Mouse (Mus musculus) forelimb bud, embryonic 11.5 days (tissue): ENCODE results near the gene Dkk2.
A peak's percentile ranks its signal among the peaks of the same experiment; 100 is the strongest.
"Not testable (repeated sequence)": the region's sequence is repeated elsewhere in the genome, so short reads cannot be mapped to it uniquely, and the experiment has no call there.

Experiments
- DNase-seq: peaks from one replicate; pipeline ENCODE4 v3.0.0-alpha.2; 2012; ENCODE audit warnings: low read depth, low spot score

Gene Dkk2

GRCm38 (mm10) chr3:132085112-132085822 is at the start of gene Dkk2:
Gene Dkk2, plus strand, starts transcription at chr3:132085292.
- DNase-seq, result peak; percentile 53

GRCm38 (mm10) chr3:132036704-132037103 is 48.4 kb upstream of the Dkk2 start:
- DNase-seq, result no peak

GRCm38 (mm10) chr3:132037670-132038069 is 47.4 kb upstream of the Dkk2 start:
- no peak for DNase-seq

GRCm38 (mm10) chr3:132040066-132040465 is 45.0 kb upstream of the Dkk2 start:
- no peak for DNase-seq

GRCm38 (mm10) chr3:132050884-132051457 is 34.1 kb upstream of the Dkk2 start:
- no peak for DNase-seq

- DNase-seq, result not testable (repeated sequence)
These were observed 22.3 kb upstream of the Dkk2 start for GRCm38 (mm10) chr3:132062816-132063215.

GRCm38 (mm10) chr3:132063374-132063773 is 21.7 kb upstream of the Dkk2 start:
- DNase-seq, result no peak

GRCm38 (mm10) chr3:132063966-132064365 is 21.1 kb upstream of the Dkk2 start:
- DNase-seq, result no peak

- DNase-seq, result no peak
These were observed 20.2 kb upstream of the Dkk2 start for GRCm38 (mm10) chr3:132064920-132065319.

GRCm38 (mm10) chr3:132070949-132071348 is 14.1 kb upstream of the Dkk2 start:
- no peak for DNase-seq

GRCm38 (mm10) chr3:132084018-132084417 is 1.1 kb upstream of the Dkk2 start:
- DNase-seq, result peak; percentile 71

- DNase-seq, result no peak
These were observed 412 bp upstream of the Dkk2 start for GRCm38 (mm10) chr3:132084680-132085079.

- DNase-seq, result peak; percentile 19
These were observed 795 bp downstream of the Dkk2 start for GRCm38 (mm10) chr3:132085823-132086350.

GRCm38 (mm10) chr3:132086461-132086860 is 1.4 kb downstream of the Dkk2 start:
- no peak for DNase-seq

- peak; percentile 63 for DNase-seq
These were observed 2.0 kb downstream of the Dkk2 start for GRCm38 (mm10) chr3:132087011-132087486.

- DNase-seq, result no peak
These were observed 7.9 kb downstream of the Dkk2 start for GRCm38 (mm10) chr3:132092983-132093382.

- DNase-seq, result no peak
These were observed 11.2 kb downstream of the Dkk2 start for GRCm38 (mm10) chr3:132096296-132096695.

GRCm38 (mm10) chr3:132100746-132101145 is 15.7 kb downstream of the Dkk2 start:
- no peak for DNase-seq

GRCm38 (mm10) chr3:132103020-132103419 is 17.9 kb downstream of the Dkk2 start:
- peak; percentile 19 for DNase-seq

GRCm38 (mm10) chr3:132103454-132103853 is 18.4 kb downstream of the Dkk2 start:
- no peak for DNase-seq

- DNase-seq, result no peak
These were observed 30.9 kb downstream of the Dkk2 start for GRCm38 (mm10) chr3:132115772-132116511.

GRCm38 (mm10) chr3:132121344-132121743 is 36.3 kb downstream of the Dkk2 start:
- DNase-seq, result no peak
